Mouse (Mus musculus): Measurements from ENCODE around the gene AI413582.

AI413582 gene

DNA sequence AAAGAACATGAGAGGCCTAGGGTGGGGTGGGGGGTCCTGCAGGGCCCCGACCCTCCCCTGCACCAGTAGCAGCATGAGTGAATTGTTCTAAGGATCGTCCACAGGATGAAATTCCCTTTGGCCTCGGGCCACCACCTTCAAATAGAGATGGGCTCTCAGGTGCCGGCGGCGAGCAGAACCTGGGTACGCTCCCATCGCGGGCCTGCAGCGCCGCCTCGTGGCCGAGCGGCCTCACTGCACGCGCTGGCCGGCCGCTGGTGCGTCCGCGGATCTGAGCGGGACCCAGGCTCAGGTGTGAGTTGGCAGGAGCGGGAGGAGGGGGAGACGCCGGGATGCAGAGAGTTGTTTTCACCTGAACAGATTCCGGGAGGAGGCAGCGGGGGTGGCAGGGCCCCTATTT, 45.0 kb downstream of the AI413582 start:
- in situ Hi-C loops (cut with MboI, MseI): loop anchor here (5.0 kb wide), 1 partner anchor 328 kb away; no protein-coding TSS in a partner anchor

DNA sequence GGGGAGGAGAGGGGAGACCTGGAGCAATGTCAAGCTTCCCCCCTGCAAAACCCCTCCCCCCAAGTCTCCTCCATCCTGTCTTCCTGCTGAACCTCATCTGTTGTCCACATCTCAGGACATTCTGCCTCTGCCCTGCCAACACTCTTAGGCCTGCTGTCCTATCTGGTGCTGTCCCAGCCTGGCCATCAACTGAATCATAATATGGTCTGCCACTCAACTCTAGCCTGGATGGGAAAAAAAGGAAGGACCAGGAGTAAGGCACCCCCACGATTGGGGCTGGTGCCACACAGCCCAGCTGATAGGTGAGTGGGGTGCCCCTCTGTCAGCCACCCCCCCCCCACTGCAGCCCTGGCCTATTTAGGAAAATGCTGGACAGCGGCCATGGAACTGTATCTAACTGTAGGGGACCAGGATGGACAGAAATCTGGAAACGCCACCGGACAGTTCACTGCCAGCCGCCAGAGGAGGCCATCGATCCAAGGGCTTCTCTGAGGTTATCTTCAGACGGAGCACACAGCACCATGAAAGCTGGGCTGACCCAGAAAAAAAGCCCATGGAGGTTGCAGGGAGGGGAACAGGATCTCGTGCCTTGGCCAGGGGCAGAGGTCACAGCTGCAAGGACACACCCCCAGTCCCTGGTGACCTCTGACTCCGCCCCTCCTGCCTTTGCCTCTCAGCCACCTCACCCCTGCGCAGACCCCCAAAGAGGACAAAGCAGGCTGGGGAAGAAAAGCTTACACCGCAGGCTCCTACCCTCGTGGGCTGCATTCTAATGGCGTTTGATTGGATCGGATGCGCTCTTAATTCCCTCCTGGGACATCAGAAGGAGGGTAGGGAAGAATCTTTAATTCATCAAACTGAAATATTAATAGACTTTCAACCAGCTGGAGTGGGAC, 46.6 kb downstream of the AI413582 start:
- in situ Hi-C loops (cut with MboI, MseI): no loop called here

DNA sequence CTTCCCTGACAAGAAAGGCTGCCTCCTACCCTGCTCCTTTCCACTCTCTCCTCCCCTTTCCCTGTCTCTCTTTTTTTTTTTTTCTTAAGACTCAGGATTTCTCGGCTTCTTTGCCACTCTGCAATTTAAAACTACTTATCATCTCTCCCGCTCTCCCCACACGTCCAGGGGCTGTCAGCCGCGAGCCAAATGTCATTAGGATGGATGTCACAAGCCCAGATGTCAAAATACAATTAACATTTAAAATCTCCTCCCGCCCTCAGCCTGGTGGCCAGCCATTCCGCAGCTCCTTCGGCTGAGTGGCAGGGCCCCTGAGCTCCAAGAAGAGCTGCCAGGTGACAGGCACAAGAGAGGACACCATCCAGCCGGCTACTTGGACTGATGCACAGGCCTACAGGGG, 47.3 kb downstream of the AI413582 start:
- in situ Hi-C loops (cut with MboI, MseI): no loop called here

DNA sequence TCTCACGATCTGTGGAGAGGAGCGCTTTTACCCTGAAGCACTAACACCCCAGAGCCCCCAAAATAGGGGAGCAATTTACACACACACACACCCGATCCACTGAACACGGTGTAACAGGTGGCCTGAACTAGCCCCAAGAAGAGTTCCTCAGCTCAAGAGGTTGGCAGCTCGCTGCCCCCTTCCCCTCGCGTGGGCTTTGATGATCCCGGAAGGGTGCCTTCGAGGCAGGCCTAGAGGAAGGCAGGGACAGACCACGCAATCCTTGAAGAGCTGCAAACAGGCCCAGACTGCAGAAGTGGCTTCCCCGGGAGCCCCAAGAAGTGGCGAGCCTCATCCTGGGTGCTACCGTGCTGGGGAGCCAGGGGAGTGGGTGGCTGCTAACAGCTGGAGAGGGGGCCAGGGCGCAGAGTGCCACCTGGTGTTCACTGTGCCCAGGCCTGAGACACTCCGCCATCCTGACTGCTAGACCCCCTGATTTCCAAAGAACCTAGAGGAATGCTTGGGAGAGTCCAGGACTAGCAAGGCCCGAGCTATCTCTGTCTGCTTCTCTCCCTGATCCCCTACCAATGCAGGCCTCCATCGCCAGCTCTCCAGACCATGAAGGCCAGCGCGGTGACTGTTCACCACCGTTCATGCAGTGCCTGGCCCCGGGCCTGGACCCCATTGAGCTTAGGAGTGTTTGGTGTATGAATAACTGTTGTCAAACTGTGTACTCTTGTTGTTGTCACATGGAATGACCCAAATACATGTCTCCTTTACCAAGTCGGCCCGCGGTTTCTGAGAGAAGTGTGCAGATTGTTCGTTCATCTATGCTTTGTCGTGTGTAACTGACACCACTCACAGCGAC, 51.4 kb downstream of the AI413582 start:
- in situ Hi-C loops (cut with MboI, MseI): loop anchor here (5.0 kb wide), 1 partner anchor 107 kb away; no protein-coding TSS in a partner anchor
